Mouse (Mus musculus) macrophage (primary cell): ENCODE measurements around the gene Exosc6. TPM values are rescaled to one million over a fixed set of nuclear protein-coding genes. Genes with fewer than 3 reads are reported as not detected.
A peak's percentile ranks its signal among the peaks of the same experiment; 100 is the strongest.
"Not testable (repeated sequence)": the region's sequence is repeated elsewhere in the genome, so short reads cannot be mapped to it uniquely, and the experiment has no call there.

Experiments
- H3K27ac ChIP-seq: fragments of 350-480 bp; formaldehyde crosslinking; 2 replicates; pipeline ENCODE4 v1.9.0; 2021
- H3K36me3 ChIP-seq: fragments of 350-480 bp; formaldehyde crosslinking; 2 replicates; pipeline ENCODE4 v1.9.0; 2021; ENCODE audit errors: inconsistent target
- H3K4me3 ChIP-seq: fragments of 350-480 bp; formaldehyde crosslinking; 2 replicates; pipeline ENCODE4 v1.9.0; 2021; ENCODE audit errors: inconsistent target
- H3K79me2 ChIP-seq: fragments of 350-480 bp; formaldehyde crosslinking; 2 replicates; pipeline ENCODE4 v1.9.0; 2021; ENCODE audit errors: inconsistent target
- WGBS: methylation state at CpG from one replicate; pipeline ENCODE4 v1.1.7; 2026; ENCODE audit warnings: inconsistent platforms; ENCODE audit not compliant: missing documents; 5-methylcytosine and 5-hydroxymethylcytosine counted together
- polyA plus RNA-seq: library from polyadenylated mRNA; stranded (reverse); fragments of 250-400 nt; gene quantifications from 3 replicates; pipeline ENCODE4 v1.2.4, GENCODE M21; 2018; ENCODE audit warnings: inconsistent platforms

The Exosc6 gene
- polyA plus RNA-seq, 1 experiment from 2014 or later = not detected

GRCm38 (mm10) chr8:111079461-111079860 lies 23.3 kb downstream of the Exosc6 start:
- Histone ChIP-seq H3K27ac (no peak overlapping the region), H3K4me3 (no peak overlapping the region), H3K36me3 (no peaks in the 10 kb centered on the region), H3K79me2 (no peaks in the 10 kb centered on the region)
- 76% methylated on average over 5 of the region's 5 CpGs for WGBS

GRCm38 (mm10) chr8:111079861-111080271 lies 23.7 kb downstream of the Exosc6 start:
- Histone ChIP-seq H3K36me3 (no peaks in the 10 kb centered on the region), H3K27ac (no peak overlapping the region), H3K4me3 (no peak overlapping the region), H3K79me2 (no peaks in the 10 kb centered on the region)
- 60% methylated on average over 6 of the region's 6 CpGs for WGBS

GRCm38 (mm10) chr8:111081580-111082258 lies 25.6 kb downstream of the Exosc6 start:
- WGBS = 75% methylated on average over 12 of the region's 12 CpGs
- Histone ChIP-seq H3K79me2 (no peaks in the 10 kb centered on the region), H3K4me3 (no peak overlapping the region), H3K36me3 (no peaks in the 10 kb centered on the region), H3K27ac (no peak overlapping the region)

- not testable (repeated sequence) for H3K27ac ChIP-seq, H3K4me3 ChIP-seq, H3K79me2 ChIP-seq, H3K36me3 ChIP-seq
- WGBS = 96% methylated on average over 4 of the region's 5 CpGs
These were observed 27.8 kb downstream of the Exosc6 start for GRCm38 (mm10) chr8:111083936-111084335.

- Histone ChIP-seq H3K36me3 (no peaks in the 10 kb centered on the region), H3K27ac (no peak overlapping the region), H3K79me2 (no peaks in the 10 kb centered on the region; the same call in 1 of the 2 replicates), H3K4me3 (no peak overlapping the region)
- 6% methylated on average over 2 of the region's 2 CpGs for WGBS
These were observed 34.0 kb downstream of the Exosc6 start for GRCm38 (mm10) chr8:111090126-111090525.

GRCm38 (mm10) chr8:111091706-111092105 lies 35.6 kb downstream of the Exosc6 start:
- 82% methylated on average over 6 of the region's 7 CpGs for WGBS
- Histone ChIP-seq H3K79me2 (peaks cover 15% of the 10 kb centered on the region; the same call in 1 of the 2 replicates), H3K36me3 (no peaks in the 10 kb centered on the region), H3K4me3 (no peak overlapping the region), H3K27ac (no peak overlapping the region)

GRCm38 (mm10) chr8:111092326-111092725 lies 36.2 kb downstream of the Exosc6 start, which contains the start of gene Clec18a:
TSS of gene Clec18a (minus strand) at chr8:111092426.
- not testable (repeated sequence) for H3K36me3 ChIP-seq, H3K27ac ChIP-seq, H3K4me3 ChIP-seq
- peaks cover 21% of the 10 kb centered on the region; the same call in 1 of the 2 replicates for H3K79me2 ChIP-seq
- 73% methylated on average over 2 of the region's 6 CpGs for WGBS

- Histone ChIP-seq H3K79me2 (peaks cover 36% of the 10 kb centered on the region; the same call in 1 of the 2 replicates), H3K27ac (no peak within 1 kb of the TSS), H3K36me3 (no peaks in the 10 kb centered on the region), H3K4me3 (peak within 1 kb of the TSS; percentile 33)
- 12% methylated on average over 35 of the region's 72 CpGs for WGBS
These were observed 38.0 kb downstream of the Exosc6 start, which contains the start of gene Pdpr for GRCm38 (mm10) chr8:111093865-111094718. TSS of gene Pdpr (plus strand) at chr8:111094630.

GRCm38 (mm10) chr8:111094719-111095302 lies 38.7 kb downstream of the Exosc6 start:
- WGBS = 0% methylated on average over 34 of the region's 69 CpGs
- not testable (repeated sequence) for H3K36me3 ChIP-seq, H3K27ac ChIP-seq
- peak overlapping the region; percentile 33 for H3K4me3 ChIP-seq
- peaks cover 38% of the 10 kb centered on the region; the same call in 1 of the 2 replicates for H3K79me2 ChIP-seq

Other genes with a start within 250 kb of the Exosc6 start
- gene Cog4, start 209.7 kb upstream of the Exosc6 start, polyA plus RNA-seq = 29.1 to 44.7 TPM (median 32.2 TPM) in 3 replicates
- 34.3 to 64.6 TPM (median 41.6 TPM) in 3 replicates for gene Sf3b3, start 209.6 kb upstream of the Exosc6 start, polyA plus RNA-seq
- gene Fuk, start 153.9 kb upstream of the Exosc6 start, polyA plus RNA-seq = 1.5 to 3.6 TPM (median 2.4 TPM) in 3 replicates
- gene St3gal2, start 136.4 kb upstream of the Exosc6 start, polyA plus RNA-seq = 9.6 to 11.1 TPM (median 11.0 TPM) in 3 replicates
- gene Ddx19a, start 58.5 kb upstream of the Exosc6 start, polyA plus RNA-seq = 29.5 to 44.2 TPM (median 44.0 TPM) in 3 replicates
- gene Ddx19b, start 24.6 kb upstream of the Exosc6 start, polyA plus RNA-seq = 4.9 to 7.6 TPM (median 6.2 TPM) in 3 replicates
- 31.7 to 55.1 TPM (median 47.7 TPM) in 3 replicates for gene Aars, start 23.2 kb upstream of the Exosc6 start, polyA plus RNA-seq
- not detected in 3 replicates for gene Clec18a, start 36.1 kb downstream of the Exosc6 start, polyA plus RNA-seq
- gene Pdpr, start 38.3 kb downstream of the Exosc6 start, polyA plus RNA-seq = 4.9 to 9.3 TPM (median 8.4 TPM) in 3 replicates
- 64.0 to 109 TPM (median 66.5 TPM) in 3 replicates for gene Glg1, start 202.9 kb downstream of the Exosc6 start, polyA plus RNA-seq
- 18.6 to 30.0 TPM (median 23.4 TPM) in 3 replicates for gene Rfwd3, start 243.9 kb downstream of the Exosc6 start, polyA plus RNA-seq